Mouse (Mus musculus) limb, embryonic 10.5 days (tissue): Measurements from ENCODE around the gene Rnf144a. TPM values are rescaled to one million over a fixed set of nuclear protein-coding genes. Genes with fewer than 3 reads are reported as not detected.
"Not testable (repeated sequence)": the region's sequence is repeated elsewhere in the genome, so short reads cannot be mapped to it uniquely, and the experiment has no call there.

Source experiments
- DNase-seq: peaks from one replicate; pipeline ENCODE4 v3.0.0-alpha.2; 2017; ENCODE audit warnings: low spot score
- H3K27ac ChIP-seq: fragments of 300-500 bp; sonication (generic); 2 replicates; pipeline ENCODE4 v1.5.1; 2016; ENCODE audit warnings: mild to moderate bottlenecking
- H3K27me3 ChIP-seq: fragments of 300-500 bp; sonication (generic); 2 replicates; pipeline ENCODE4 v1.6.1; 2016; ENCODE audit warnings: low read depth, mild to moderate bottlenecking; ENCODE audit not compliant: poor library complexity, severe bottlenecking
- H3K36me3 ChIP-seq: fragments of 300-500 bp; sonication (generic); 2 replicates; pipeline ENCODE4 v1.6.1; 2016; ENCODE audit warnings: mild to moderate bottlenecking, moderate library complexity
- H3K4me1 ChIP-seq: fragments of 300-500 bp; sonication (generic); 2 replicates; pipeline ENCODE4 v1.6.1; 2016
- H3K4me3 ChIP-seq: fragments of 300-500 bp; sonication (generic); 2 replicates; pipeline ENCODE4 v1.5.1; 2016; ENCODE audit warnings: mild to moderate bottlenecking, moderate library complexity
- H3K9me3 ChIP-seq: fragments of 300-500 bp; sonication (generic); replicated peaks from 2 replicates; pipeline ENCODE4 v1.6.1; 2016; ENCODE audit warnings: mild to moderate bottlenecking
- whole genome bisulfite sequencing: fragments of 180-500 bp; shearing (Covaris S2); methylation state at CpG from one replicate; pipeline ENCODE4 v1.1.7; 2016; 5-methylcytosine and 5-hydroxymethylcytosine counted together
- polyA plus RNA-seq: library from polyadenylated mRNA; unstranded; fragments of >200 nt; fragmentation: Nextera tagmentation; extraction: Ambion mirVana; gene quantifications from 2 replicates; pipeline ENCODE4 v1.2.1, GENCODE M21; 2016

The Rnf144a gene
- polyA plus RNA-seq, 1 experiment from 2014 or later: 54.9 TPM

- Histone ChIP-seq H3K36me3 (peaks cover 95% of the 10 kb centered on the region), H3K9me3 (no peaks in the 10 kb centered on the region), H3K27ac (no peak overlapping the region), H3K4me3 (no peak overlapping the region), H3K27me3 (no peaks in the 10 kb centered on the region), H3K4me1 (no peaks in the 10 kb centered on the region)
- no peak for DNase-seq
- WGBS: 85% methylated on average over 3 of the region's 3 CpGs
These were observed 98.8 kb downstream of the Rnf144a start for GRCm38 (mm10) chr12:26316261-26316660.

- no peak overlapping the region for H3K27ac ChIP-seq
- H3K9me3 ChIP-seq: no peaks in the 10 kb centered on the region
- no peaks in the 10 kb centered on the region for H3K27me3 ChIP-seq
- H3K4me3 ChIP-seq: no peak overlapping the region
- DNase-seq: peak; percentile 38
- no peaks in the 10 kb centered on the region for H3K4me1 ChIP-seq
- peaks cover 94% of the 10 kb centered on the region for H3K36me3 ChIP-seq
- WGBS: 45% methylated on average over 5 of the region's 5 CpGs
These were observed 100.1 kb downstream of the Rnf144a start for GRCm38 (mm10) chr12:26314959-26315358.

GRCm38 (mm10) chr12:26311548-26311947, 103.5 kb downstream of the Rnf144a start:
- Histone ChIP-seq H3K4me3 (no peak overlapping the region), H3K9me3 (no peaks in the 10 kb centered on the region), H3K27me3 (no peaks in the 10 kb centered on the region), H3K36me3 (peaks cover 87% of the 10 kb centered on the region), H3K27ac (no peak overlapping the region), H3K4me1 (no peaks in the 10 kb centered on the region)
- no peak for DNase-seq

GRCm38 (mm10) chr12:26310247-26310646, 104.8 kb downstream of the Rnf144a start:
- DNase-seq: no peak
- 92% methylated on average over 11 of the region's 11 CpGs for WGBS

GRCm38 (mm10) chr12:26302886-26303285, 112.2 kb downstream of the Rnf144a start:
- H3K27ac ChIP-seq: no peak overlapping the region
- 89% methylated on average over 5 of the region's 5 CpGs for WGBS
- no peaks in the 10 kb centered on the region for H3K27me3 ChIP-seq
- H3K4me1 ChIP-seq: no peaks in the 10 kb centered on the region
- no peaks in the 10 kb centered on the region for H3K9me3 ChIP-seq
- peaks cover 23% of the 10 kb centered on the region for H3K36me3 ChIP-seq
- no peak for DNase-seq
- H3K4me3 ChIP-seq: no peak overlapping the region

More at GRCm38 (mm10) chr12:26310247-26310646, 104.8 kb downstream of the Rnf144a start:
- no peak overlapping the region for H3K27ac ChIP-seq
- H3K27me3 ChIP-seq: no peaks in the 10 kb centered on the region
- no peaks in the 10 kb centered on the region for H3K4me1 ChIP-seq
- no peak overlapping the region for H3K4me3 ChIP-seq
- H3K9me3 ChIP-seq: no peaks in the 10 kb centered on the region
- peaks cover 87% of the 10 kb centered on the region for H3K36me3 ChIP-seq

GRCm38 (mm10) chr12:26299515-26300090, 115.5 kb downstream of the Rnf144a start:
- Histone ChIP-seq H3K4me1 (no peaks in the 10 kb centered on the region), H3K27me3 (no peaks in the 10 kb centered on the region), H3K27ac (no peak overlapping the region), H3K9me3 (no peaks in the 10 kb centered on the region), H3K4me3 (no peak overlapping the region), H3K36me3 (no peaks in the 10 kb centered on the region)
- DNase-seq: no peak
- 82% methylated on average over 7 of the region's 7 CpGs for WGBS

GRCm38 (mm10) chr12:26295995-26296394, 119.1 kb downstream of the Rnf144a start:
- WGBS: 24% methylated on average over 1 of the region's 1 CpGs
- H3K36me3 ChIP-seq, H3K27me3 ChIP-seq, H3K9me3 ChIP-seq, H3K4me3 ChIP-seq, H3K27ac ChIP-seq, H3K4me1 ChIP-seq: not testable (repeated sequence)
- DNase-seq: peak; percentile 40

GRCm38 (mm10) chr12:26289200-26289599, 125.9 kb downstream of the Rnf144a start:
- WGBS: 95% methylated on average over 2 of the region's 2 CpGs
- no peak for DNase-seq
- H3K9me3 ChIP-seq: no peaks in the 10 kb centered on the region
- H3K36me3 ChIP-seq: no peaks in the 10 kb centered on the region
- H3K27me3 ChIP-seq: no peaks in the 10 kb centered on the region
- H3K27ac ChIP-seq: no peak overlapping the region
- no peak overlapping the region for H3K4me3 ChIP-seq
- H3K4me1 ChIP-seq: peaks cover 14% of the 10 kb centered on the region; the same call in 1 of the 2 replicates

- Histone ChIP-seq H3K9me3 (no peaks in the 10 kb centered on the region), H3K36me3 (no peaks in the 10 kb centered on the region), H3K27ac (no peak overlapping the region), H3K27me3 (no peaks in the 10 kb centered on the region), H3K4me1 (peaks cover 14% of the 10 kb centered on the region; the same call in 1 of the 2 replicates), H3K4me3 (no peak overlapping the region)
- 82% methylated on average over 1 of the region's 1 CpGs for WGBS
- DNase-seq: no peak
These were observed 126.7 kb downstream of the Rnf144a start for GRCm38 (mm10) chr12:26288347-26288746.

- H3K9me3 ChIP-seq: no peaks in the 10 kb centered on the region
- no peaks in the 10 kb centered on the region for H3K36me3 ChIP-seq
- H3K4me3 ChIP-seq: no peak overlapping the region
- no peak for DNase-seq
- no peaks in the 10 kb centered on the region for H3K27me3 ChIP-seq
- 63% methylated on average over 8 of the region's 8 CpGs for WGBS
- 0 out of 2 replicates have a peak overlapping the region, but pooled peaks have one; percentile 12 for H3K27ac ChIP-seq
- peaks cover 14% of the 10 kb centered on the region; the same call in 1 of the 2 replicates for H3K4me1 ChIP-seq
These were observed 129.1 kb downstream of the Rnf144a start for GRCm38 (mm10) chr12:26285939-26286338.

GRCm38 (mm10) chr12:26285460-26285859, 129.6 kb downstream of the Rnf144a start:
- DNase-seq: no peak
- H3K9me3 ChIP-seq: no peaks in the 10 kb centered on the region
- 70% methylated on average over 3 of the region's 3 CpGs for WGBS
- H3K27me3 ChIP-seq: no peaks in the 10 kb centered on the region
- H3K36me3 ChIP-seq: no peaks in the 10 kb centered on the region
- 0 out of 2 replicates have a peak overlapping the region, but pooled peaks have one; percentile 12 for H3K27ac ChIP-seq
- H3K4me1 ChIP-seq: peaks cover 14% of the 10 kb centered on the region; the same call in 1 of the 2 replicates
- no peak overlapping the region for H3K4me3 ChIP-seq

GRCm38 (mm10) chr12:26280719-26281480, 134.2 kb downstream of the Rnf144a start:
- Histone ChIP-seq H3K27ac (no peak overlapping the region), H3K4me1 (peaks cover 15% of the 10 kb centered on the region; the same call in 1 of the 2 replicates), H3K9me3 (no peaks in the 10 kb centered on the region), H3K27me3 (no peaks in the 10 kb centered on the region), H3K36me3 (no peaks in the 10 kb centered on the region), H3K4me3 (no peak overlapping the region)
- no peak for DNase-seq
- WGBS: 83% methylated on average over 3 of the region's 3 CpGs

GRCm38 (mm10) chr12:26277002-26277669, 137.9 kb downstream of the Rnf144a start:
- Histone ChIP-seq H3K4me1 (peaks cover 10% of the 10 kb centered on the region; the same call in 1 of the 2 replicates), H3K27ac (0 out of 2 replicates have a peak overlapping the region, but pooled peaks have one; percentile 48), H3K36me3 (no peaks in the 10 kb centered on the region), H3K27me3 (no peaks in the 10 kb centered on the region), H3K4me3 (no peak overlapping the region), H3K9me3 (no peaks in the 10 kb centered on the region)
- peak; percentile 69 for DNase-seq
- WGBS: 52% methylated on average over 7 of the region's 7 CpGs
